Comparison of ENCODE assay signal across 16 mouse cellular contexts in the genomic region with DNA sequence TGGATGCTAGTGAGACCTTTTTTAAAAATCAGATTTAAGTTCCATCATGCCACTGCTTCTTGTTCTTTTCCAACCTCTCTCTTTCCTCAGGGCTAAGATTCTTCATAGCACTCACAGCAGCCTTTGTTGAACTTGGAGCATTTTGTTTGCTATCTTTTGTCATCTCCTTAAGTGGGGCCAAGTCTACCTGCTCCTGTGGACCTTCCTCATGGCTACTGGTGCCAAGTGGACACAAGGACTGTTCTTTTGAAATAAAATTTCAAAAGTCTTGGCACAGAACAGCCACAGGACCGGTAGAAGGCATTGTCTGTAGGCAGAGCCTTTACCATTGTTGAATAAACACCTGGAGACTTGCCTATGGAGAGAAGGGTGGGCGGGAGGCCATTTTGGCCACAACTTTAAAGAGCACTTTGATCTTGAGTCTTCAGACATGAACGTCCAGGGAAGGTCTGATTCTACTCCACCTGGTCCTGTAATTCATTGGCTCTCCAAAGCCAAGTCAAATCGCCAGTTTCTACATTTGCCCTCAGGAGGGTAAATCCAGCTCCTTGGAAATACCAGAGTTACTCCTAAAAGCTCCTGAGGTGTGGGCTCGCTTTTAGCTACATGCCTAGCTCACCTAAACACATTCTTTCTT.
"Had no signal": no experiment of that assay in that cellular context is flagged by ENCODE, and none has a peak within 500 bp of the region (broad histone marks: within the 10 kb centered on the region; RNA-seq: fewer than 3 reads in every experiment).

No protein-coding gene starts in this region.

- H3K27me3 ChIP-seq: limb, embryonic 13.5 days; liver, embryonic 13.5 days; lung, embryonic 15.5 days; megakaryocyte, embryonic 14.5 days; neural tube, embryonic 13.5 days had no signal

- ATAC-seq: intestine, postnatal 0 days had no signal

- H3K4me1 ChIP-seq: limb, embryonic 10.5 days; liver, embryonic 13.5 days; megakaryocyte, embryonic 14.5 days; neural tube, embryonic 13.5 days had no signal

- H3K9ac ChIP-seq: limb, embryonic 13.5 days; liver, embryonic 13.5 days; lung, embryonic 15.5 days; neural tube, embryonic 13.5 days had no signal

- H3K9me3 ChIP-seq: limb, embryonic 10.5 days; limb, embryonic 13.5 days; liver, embryonic 13.5 days; lung, embryonic 15.5 days; megakaryocyte, embryonic 14.5 days; midbrain, embryonic 10.5 days; neural tube, embryonic 13.5 days had no signal

- H3K4me3 ChIP-seq: limb, embryonic 10.5 days; limb, embryonic 13.5 days; liver, embryonic 13.5 days; lung, embryonic 15.5 days; megakaryocyte, embryonic 14.5 days; midbrain, embryonic 10.5 days; neural tube, embryonic 13.5 days had no signal

- H3K27ac ChIP-seq: limb, embryonic 10.5 days; limb, embryonic 13.5 days; liver, embryonic 13.5 days; lung, embryonic 15.5 days; midbrain, embryonic 10.5 days; neural tube, embryonic 13.5 days had no signal

- H3K4me2 ChIP-seq: limb, embryonic 13.5 days; liver, embryonic 13.5 days; lung, embryonic 15.5 days; neural tube, embryonic 13.5 days had no signal

- DNase-seq: kidney, adult 2 months; kidney, postnatal 14 days; kidney, postnatal 4 days; liver; liver, embryonic 13.5 days; lung, postnatal 36 days; midbrain, embryonic 14.5 days; thymus, adult 18-20 months; thymus, postnatal 36 days had no signal

- H3K36me3 ChIP-seq: limb, embryonic 10.5 days; limb, embryonic 13.5 days; liver, embryonic 13.5 days; lung, embryonic 15.5 days; midbrain, embryonic 10.5 days; neural tube, embryonic 13.5 days had no signal
